Mouse (Mus musculus): ENCODE measurements around the gene Wnt16. TPM values are rescaled to one million over a fixed set of nuclear protein-coding genes. Genes with fewer than 3 reads are reported as not detected.
A peak's percentile ranks its signal among the peaks of the same experiment; 100 is the strongest.

Wnt16 gene
- total and polyA plus RNA-seq, 3 experiments, result 10.9 to 71.1 (median 15.9) TPM

DNA sequence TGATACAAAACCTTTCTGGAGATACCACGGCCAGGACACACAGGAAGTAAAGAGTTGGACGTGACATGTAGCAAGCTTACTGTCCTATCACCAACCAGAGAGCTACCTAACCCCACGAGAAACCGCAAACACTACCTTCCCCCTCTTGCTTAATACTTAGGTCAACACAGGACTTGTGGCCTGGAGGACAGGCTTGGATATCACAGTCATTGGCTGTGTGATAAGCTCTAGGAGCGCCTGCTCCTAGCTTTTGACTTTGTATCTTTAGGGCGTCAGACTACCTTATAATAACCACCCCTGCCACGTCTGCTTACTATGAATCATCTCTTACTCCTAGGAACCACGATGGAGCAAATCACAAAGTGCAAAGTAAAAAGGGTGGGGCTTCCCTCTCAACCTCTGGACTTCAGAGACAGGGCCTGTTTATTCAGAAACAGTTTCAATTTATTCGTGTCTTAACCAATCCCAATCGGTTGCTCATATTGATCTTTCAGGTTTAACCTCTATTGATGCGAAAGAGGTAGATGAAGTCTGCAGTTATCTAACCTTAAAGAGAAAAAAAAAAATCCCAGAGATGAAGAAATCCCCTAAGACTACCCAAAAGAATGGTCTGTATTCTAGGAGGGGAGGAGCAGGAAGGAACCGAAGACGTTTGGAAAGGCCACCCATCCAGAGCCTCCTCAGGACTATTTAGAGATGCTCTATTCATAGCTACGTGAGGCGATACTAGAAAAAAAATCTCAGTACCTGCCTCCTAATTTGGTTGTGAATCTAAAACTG is 51.9 kb downstream of the Wnt16 start (continued):
- no peak for TF ChIP-seq GABPA (IDR thresholded peaks at IDR 0.05; ENCODE audit: insufficient replicate concordance, low read depth, low read length)
- TF ChIP-seq SIN3A (IDR thresholded peaks at IDR 0.05; ENCODE audit: low read length), result peak; percentile 54; the same call in 1 of the 2 replicates
- TF ChIP-seq BHLHE40 (IDR thresholded peaks at IDR 0.05; ENCODE audit: low read depth, low read length), result peak; percentile 45; the same call in 1 of the 2 replicates
- no peak for TF ChIP-seq ZMIZ1 (IDR thresholded peaks at IDR 0.05; ENCODE audit: low read depth, low read length)
- TF ChIP-seq USF2 (conservative IDR thresholded peaks at IDR 0.05; ENCODE audit: low read depth, low read length), result no peak
- no peak for TF ChIP-seq PAX5 (IDR thresholded peaks at IDR 0.05; ENCODE audit: low read length)
- peak; percentile 82 for TF ChIP-seq ZNF384 (IDR thresholded peaks at IDR 0.05; ENCODE audit: low read depth, low read length)

DNA sequence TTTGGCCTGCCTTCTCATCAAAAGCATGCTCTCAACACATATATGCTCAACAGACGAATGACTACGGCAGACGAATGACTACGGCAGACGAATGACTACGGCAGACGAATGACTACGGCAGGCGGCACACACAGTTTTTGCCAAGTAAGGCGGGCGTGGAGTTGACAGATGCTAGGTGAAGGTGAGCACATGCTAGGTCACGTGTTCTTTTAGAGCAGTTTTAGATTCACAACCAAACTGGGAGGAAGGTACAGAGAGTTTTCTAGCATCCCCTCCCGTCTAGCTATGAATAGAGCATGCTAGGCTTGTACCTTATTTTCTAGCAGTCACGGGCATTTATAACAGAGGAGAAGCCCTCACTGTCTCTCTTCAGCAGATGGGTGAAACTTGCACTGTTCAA is 52.8 kb downstream of the Wnt16 start:
- Histone ChIP-seq H3K79me2 (replicated peaks; ENCODE audit: control insufficient read depth, extremely low read depth, insufficient read depth, poor library complexity, severe bottlenecking) (peaks cover 83% of the 10 kb centered on the region), H3K27me3 (replicated peaks) (no peaks in the 10 kb centered on the region), H3K4me1 (ENCODE audit: control insufficient read depth in 1 of 2, insufficient read depth in 2 of 2) (peaks cover 34 to 89% of the 10 kb centered on the region in 2 experiments), H3K27ac (ENCODE audit: insufficient read depth, low read depth) (peak overlapping the region; percentile 77), H3K36me3 (replicated peaks in 1 of 2; ENCODE audit: control insufficient read depth in 1 of 2, insufficient read depth in 1 of 2, low read length in 1 of 2) (peaks cover 18 to 50% of the 10 kb centered on the region in 2 experiments), H3K4me2 (ENCODE audit: insufficient read depth, low read depth, poor library complexity, severe bottlenecking) (peak overlapping the region; percentile 79), H3K4me3 (replicated peaks in 1 of 3; ENCODE audit: low read depth in 2 of 3, low read length in 2 of 3, poor library complexity in 1 of 3) (peak overlapping the region in 1 of 3 experiments; percentile 43), H3K9ac (ENCODE audit: insufficient read depth, low read depth) (peak overlapping the region; percentile 10; the same call in 1 of the 2 replicates), H3K9me3 (replicated peaks; ENCODE audit: low read length) (no peaks in the 10 kb centered on the region)
- TF ChIP-seq TCF12 (IDR thresholded peaks at IDR 0.05; ENCODE audit: low read depth, low read length), result no peak
- peak; percentile 79 for TF ChIP-seq USF2 (conservative IDR thresholded peaks at IDR 0.05; ENCODE audit: low read depth, low read length)
- TF ChIP-seq RCOR1 (conservative IDR thresholded peaks at IDR 0.05; ENCODE audit: low read depth, low read length), result no peak
- TF ChIP-seq EP300 (IDR thresholded peaks at IDR 0.05; ENCODE audit: low read length), result no peak
- TF ChIP-seq POLR2A (IDR thresholded peaks at IDR 0.05; ENCODE audit: low read depth, low read length), result no peak; the same call in 1 of the 2 replicates
- no peak for TF ChIP-seq MAZ (IDR thresholded peaks at IDR 0.05; ENCODE audit: low read depth, low read length)
- no peak for TF ChIP-seq ZC3H11A (IDR thresholded peaks at IDR 0.05; ENCODE audit: low read depth, low read length)
- TF ChIP-seq NELFE (IDR thresholded peaks at IDR 0.05; ENCODE audit: low read depth, low read length), result no peak
- peak; percentile 74; the same call in 1 of the 2 replicates for TF ChIP-seq MXI1 (IDR thresholded peaks at IDR 0.05; ENCODE audit: low read depth, low read length)
- TF ChIP-seq MAX (IDR thresholded peaks at IDR 0.05; ENCODE audit: low read length), result peak; percentile 88
- TF ChIP-seq E2F4 (IDR thresholded peaks at IDR 0.05; ENCODE audit: insufficient replicate concordance, low read depth, low read length), result no peak
- TF ChIP-seq ZMIZ1 (IDR thresholded peaks at IDR 0.05; ENCODE audit: low read depth, low read length), result no peak
- TF ChIP-seq CHD1 (IDR thresholded peaks at IDR 0.05; ENCODE audit: low read depth, low read length), result no peak
- TF ChIP-seq KAT2A (IDR thresholded peaks at IDR 0.05; ENCODE audit: insufficient replicate concordance, low read length), result no peak
- no peak for TF ChIP-seq ZNF384 (IDR thresholded peaks at IDR 0.05; ENCODE audit: low read depth, low read length)
- no peak for TF ChIP-seq MEF2A (IDR thresholded peaks at IDR 0.05; ENCODE audit: borderline replicate concordance, low read depth, low read length)
- no peak for TF ChIP-seq ELF1 (IDR thresholded peaks at IDR 0.05; ENCODE audit: low read depth, low read length)
- TF ChIP-seq UBTF (IDR thresholded peaks at IDR 0.05; ENCODE audit: low read depth, low read length), result no peak
- TF ChIP-seq USF1 (IDR thresholded peaks at IDR 0.05; ENCODE audit: low read depth, low read length), result peak; percentile 75
- peak; percentile 89 for TF ChIP-seq BHLHE40 (IDR thresholded peaks at IDR 0.05; ENCODE audit: low read depth, low read length)
- no peak for TF ChIP-seq TBP (conservative IDR thresholded peaks at IDR 0.05; ENCODE audit: low read depth, low read length)
- TF ChIP-seq MYC (IDR thresholded peaks at IDR 0.05; ENCODE audit: low read depth, low read length), result peak; percentile 91
- 0 out of 2 replicates have a peak, but pooled peaks have one; percentile 34 for TF ChIP-seq IRF4 (IDR thresholded peaks at IDR 0.05; ENCODE audit: low read depth, low read length)
- TF ChIP-seq RAD21 (IDR thresholded peaks at IDR 0.05; ENCODE audit: low read depth, low read length), result no peak; the same call in 1 of the 2 replicates
- in situ Hi-C loops (cut with MboI; ENCODE audit: low pct_ligation_motif_present, low pct_unique_long_range_greater_than_20kb, low sequenced_read_pairs) (no loop called here), dilution Hi-C loops (cut with MboI; ENCODE audit: extremely low pct_ligation_motif_present, extremely low pct_unique_long_range_greater_than_20kb, low sequenced_read_pairs) (no loop called here)
- DNase-seq (ENCODE audit: extremely low read depth), result no peak
